Mouse (Mus musculus): Measurements from ENCODE around the gene Csde1. TPM values are rescaled to one million over a fixed set of nuclear protein-coding genes. Genes with fewer than 3 reads are reported as not detected.

The Csde1 gene
- polyA plus RNA-seq (2015; fragmentation: Nextera tagmentation; extraction: Ambion mirVana): 314 and 316 TPM in 2 replicates

- Histone ChIP-seq H3K4me3 (peak within 1 kb of the TSS; percentile 70), H3K36me3 (no peaks in the 10 kb centered on the region), H3K9ac (peak within 1 kb of the TSS; percentile 95), H3K4me2 (peak within 1 kb of the TSS; percentile 65), H3K27ac (replicated peaks) (peak within 1 kb of the TSS; percentile 97), H3K4me1 (replicated peaks) (peaks cover 26% of the 10 kb centered on the region), H3K27me3 (no peaks in the 10 kb centered on the region), H3K9me3 (no peaks in the 10 kb centered on the region)
- under 1% methylated on average over 55 of the region's 55 CpGs for whole genome bisulfite sequencing
- ATAC-seq (ENCODE audit: low FRiP score, low read depth): peak; percentile 95
Measured at GRCm38 (mm10) chr3:103020249-103020942, at the start of gene Csde1. TSS of gene Csde1 (plus strand) at chr3:103020426.

GRCm38 (mm10) chr3:102970508-102970907 is 49.7 kb upstream of the Csde1 start:
- Histone ChIP-seq H3K4me2 (no peak overlapping the region), H3K9me3 (no peaks in the 10 kb centered on the region), H3K27me3 (no peaks in the 10 kb centered on the region), H3K4me1 (replicated peaks) (no peaks in the 10 kb centered on the region), H3K9ac (no peak overlapping the region), H3K36me3 (no peaks in the 10 kb centered on the region), H3K27ac (replicated peaks) (no peak overlapping the region), H3K4me3 (no peak overlapping the region)
- 90% methylated on average over 3 of the region's 3 CpGs for WGBS
- no peak for ATAC-seq (ENCODE audit: low FRiP score, low read depth)

- H3K36me3 ChIP-seq: no peaks in the 10 kb centered on the region
- no peak overlapping the region for H3K4me3 ChIP-seq
- no peak overlapping the region for H3K9ac ChIP-seq
- no peaks in the 10 kb centered on the region for H3K27me3 ChIP-seq
- no peaks in the 10 kb centered on the region for H3K9me3 ChIP-seq
- no peak overlapping the region for H3K4me2 ChIP-seq
- no peak overlapping the region for H3K27ac ChIP-seq (replicated peaks)
- H3K4me1 ChIP-seq (replicated peaks): peaks cover 8% of the 10 kb centered on the region
- WGBS: 88% methylated on average over 4 of the region's 4 CpGs
- ATAC-seq (ENCODE audit: low FRiP score, low read depth): no peak
Measured at GRCm38 (mm10) chr3:102976906-102977305, 43.3 kb upstream of the Csde1 start.

- peak overlapping the region; percentile 19 for H3K4me3 ChIP-seq
- WGBS: 10% methylated on average over 10 of the region's 10 CpGs
Measured at GRCm38 (mm10) chr3:102979550-102980348, 40.5 kb upstream of the Csde1 start.

GRCm38 (mm10) chr3:102980349-102980736 is 39.9 kb upstream of the Csde1 start:
- no peaks in the 10 kb centered on the region for H3K27me3 ChIP-seq
- H3K4me2 ChIP-seq: peak overlapping the region; percentile 50
- no peaks in the 10 kb centered on the region for H3K36me3 ChIP-seq
- 16% methylated on average over 3 of the region's 3 CpGs for WGBS
- peak overlapping the region; percentile 19 for H3K4me3 ChIP-seq
- H3K27ac ChIP-seq (replicated peaks): peak overlapping the region; percentile 85
- H3K9me3 ChIP-seq: no peaks in the 10 kb centered on the region
- peak overlapping the region; percentile 15 for H3K9ac ChIP-seq
- ATAC-seq (ENCODE audit: low FRiP score, low read depth): no peak
- peaks cover 8% of the 10 kb centered on the region for H3K4me1 ChIP-seq (replicated peaks)

More at GRCm38 (mm10) chr3:102979550-102980348, 40.5 kb upstream of the Csde1 start:
- peak overlapping the region; percentile 85 for H3K27ac ChIP-seq (replicated peaks)
- peak; percentile 97 for ATAC-seq (ENCODE audit: low FRiP score, low read depth)
- peak overlapping the region; percentile 15 for H3K9ac ChIP-seq
- H3K27me3 ChIP-seq: no peaks in the 10 kb centered on the region
- no peaks in the 10 kb centered on the region for H3K9me3 ChIP-seq
- peak overlapping the region; percentile 50 for H3K4me2 ChIP-seq
- H3K4me1 ChIP-seq (replicated peaks): peaks cover 8% of the 10 kb centered on the region
- H3K36me3 ChIP-seq: no peaks in the 10 kb centered on the region

GRCm38 (mm10) chr3:102991041-102991440 is 29.2 kb upstream of the Csde1 start:
- no peak for ATAC-seq (ENCODE audit: low FRiP score, low read depth)
- no peaks in the 10 kb centered on the region for H3K36me3 ChIP-seq
- H3K9ac ChIP-seq: no peak overlapping the region
- no peaks in the 10 kb centered on the region for H3K9me3 ChIP-seq
- no peaks in the 10 kb centered on the region for H3K27me3 ChIP-seq
- H3K4me2 ChIP-seq: no peak overlapping the region
- 78% methylated on average over 8 of the region's 8 CpGs for WGBS
- peaks cover 5% of the 10 kb centered on the region for H3K4me1 ChIP-seq (replicated peaks)
- no peak overlapping the region for H3K4me3 ChIP-seq
- H3K27ac ChIP-seq (replicated peaks): no peak overlapping the region

- H3K4me3 ChIP-seq: no peak overlapping the region
- H3K36me3 ChIP-seq: 0 out of 2 replicates have a peak, but pooled peaks cover under 1% of the 10 kb centered on the region
- H3K9ac ChIP-seq: no peak overlapping the region
- H3K27ac ChIP-seq (replicated peaks): no peak overlapping the region
- no peaks in the 10 kb centered on the region for H3K27me3 ChIP-seq
- peaks cover 21% of the 10 kb centered on the region for H3K4me1 ChIP-seq (replicated peaks)
- no peak overlapping the region for H3K4me2 ChIP-seq
- whole genome bisulfite sequencing: 51% methylated on average over 3 of the region's 3 CpGs
- no peaks in the 10 kb centered on the region for H3K9me3 ChIP-seq
- no peak for ATAC-seq (ENCODE audit: low FRiP score, low read depth)
Measured at GRCm38 (mm10) chr3:102992936-102993335, 27.3 kb upstream of the Csde1 start.

- H3K36me3 ChIP-seq: peaks cover 23% of the 10 kb centered on the region
- no peaks in the 10 kb centered on the region for H3K9me3 ChIP-seq
- H3K4me3 ChIP-seq: peak overlapping the region; percentile 82
- no peaks in the 10 kb centered on the region for H3K27me3 ChIP-seq
- WGBS: 48% methylated on average over 7 of the region's 7 CpGs
- peak; percentile 49 for ATAC-seq (ENCODE audit: low FRiP score, low read depth)
- H3K4me2 ChIP-seq: peak overlapping the region; percentile 60
- peak overlapping the region; percentile 94 for H3K27ac ChIP-seq (replicated peaks)
- H3K9ac ChIP-seq: peak overlapping the region; percentile 91
- peaks cover 21% of the 10 kb centered on the region for H3K4me1 ChIP-seq (replicated peaks)
Measured at GRCm38 (mm10) chr3:102995233-102995604, 25.0 kb upstream of the Csde1 start.

GRCm38 (mm10) chr3:102995605-102996321 is 24.5 kb upstream of the Csde1 start, which contains the start of gene Sike1:
TSS of gene Sike1 (plus strand) at chr3:102995708.
- H3K36me3 ChIP-seq: peaks cover 29% of the 10 kb centered on the region
- peak within 1 kb of the TSS; percentile 94 for H3K27ac ChIP-seq (replicated peaks)
- H3K9ac ChIP-seq: peak within 1 kb of the TSS; percentile 91
- ATAC-seq (ENCODE audit: low FRiP score, low read depth): peak; percentile 98
- no peaks in the 10 kb centered on the region for H3K9me3 ChIP-seq
- H3K4me2 ChIP-seq: peak within 1 kb of the TSS; percentile 60
- peaks cover 21% of the 10 kb centered on the region for H3K4me1 ChIP-seq (replicated peaks)
- peak within 1 kb of the TSS; percentile 82 for H3K4me3 ChIP-seq
- WGBS: under 1% methylated on average over 48 of the region's 60 CpGs
- no peaks in the 10 kb centered on the region for H3K27me3 ChIP-seq

GRCm38 (mm10) chr3:102997036-102997435 is 23.2 kb upstream of the Csde1 start:
- no peaks in the 10 kb centered on the region for H3K9me3 ChIP-seq
- ATAC-seq (ENCODE audit: low FRiP score, low read depth): no peak
- peak overlapping the region; percentile 60; the same call in 1 of the 2 replicates for H3K4me2 ChIP-seq
- no peak overlapping the region for H3K27ac ChIP-seq (replicated peaks)
- 74% methylated on average over 10 of the region's 10 CpGs for WGBS
- 0 out of 2 replicates have a peak overlapping the region, but pooled peaks have one; percentile 82 for H3K4me3 ChIP-seq
- no peaks in the 10 kb centered on the region for H3K27me3 ChIP-seq
- peaks cover 38% of the 10 kb centered on the region for H3K36me3 ChIP-seq
- H3K9ac ChIP-seq: no peak overlapping the region
- peaks cover 21% of the 10 kb centered on the region for H3K4me1 ChIP-seq (replicated peaks)

- H3K4me3 ChIP-seq: no peak overlapping the region
- no peak overlapping the region for H3K9ac ChIP-seq
- peaks cover 21% of the 10 kb centered on the region for H3K4me1 ChIP-seq (replicated peaks)
- no peaks in the 10 kb centered on the region for H3K9me3 ChIP-seq
- no peak overlapping the region for H3K27ac ChIP-seq (replicated peaks)
- peaks cover 43% of the 10 kb centered on the region for H3K36me3 ChIP-seq
- no peaks in the 10 kb centered on the region for H3K27me3 ChIP-seq
- H3K4me2 ChIP-seq: peak overlapping the region; percentile 9; the same call in 1 of the 2 replicates
- ATAC-seq (ENCODE audit: low FRiP score, low read depth): no peak
- 92% methylated on average over 3 of the region's 3 CpGs for WGBS
Measured at GRCm38 (mm10) chr3:102997591-102997990, 22.6 kb upstream of the Csde1 start.

Measured in hindbrain, embryonic 15.5 days (tissue).